Mouse (Mus musculus) gastrocnemius, adult 8-10 months (tissue): Measurements from ENCODE around the gene Phf21a. TPM values are rescaled to one million over a fixed set of nuclear protein-coding genes. Genes with fewer than 3 reads are reported as not detected.
"Not testable (repeated sequence)": the region's sequence is repeated elsewhere in the genome, so short reads cannot be mapped to it uniquely, and the experiment has no call there.

Experiments used
- DNase-seq, 2 experiments: peaks; one replicate each; pipeline ENCODE4 v3.0.0; 2022; ENCODE audit warnings: low spot score in 2 of 2
- total RNA-seq, 4 experiments: library from RNA; stranded (reverse); gene quantifications; 2 replicates each; pipeline ENCODE4 v1.2.4; 2022

Gene Phf21a
- total RNA-seq, 4 experiments from 2014 or later: 20.7 to 25.6 (median 22.4) TPM

- DNase-seq: no peak
These were observed 10.7 kb upstream of the Phf21a start for GRCm38 (mm10) chr2:92082196-92082595.

- DNase-seq: no peak
These were observed 7.2 kb upstream of the Phf21a start for GRCm38 (mm10) chr2:92085721-92086120.

- DNase-seq: no peak
These were observed 5.9 kb upstream of the Phf21a start for GRCm38 (mm10) chr2:92087065-92087464.

- DNase-seq: no peak
These were observed 3.1 kb upstream of the Phf21a start for GRCm38 (mm10) chr2:92089782-92090181.

GRCm38 (mm10) chr2:92093503-92093902 is 586 bp downstream of the Phf21a start:
- DNase-seq: not testable (repeated sequence)

GRCm38 (mm10) chr2:92094078-92094477 is 1.2 kb downstream of the Phf21a start:
- DNase-seq: no peak

GRCm38 (mm10) chr2:92100768-92101167 is 7.9 kb downstream of the Phf21a start:
- no peak for DNase-seq

- DNase-seq: no peak
These were observed 31.6 kb downstream of the Phf21a start for GRCm38 (mm10) chr2:92124523-92124922.

- DNase-seq: no peak
These were observed 32.4 kb downstream of the Phf21a start for GRCm38 (mm10) chr2:92125330-92125729.

- no peak for DNase-seq
These were observed 37.2 kb downstream of the Phf21a start for GRCm38 (mm10) chr2:92130071-92130470.

- no peak for DNase-seq
These were observed 45.8 kb downstream of the Phf21a start for GRCm38 (mm10) chr2:92138736-92139135.

GRCm38 (mm10) chr2:92139365-92139764 is 46.4 kb downstream of the Phf21a start:
- DNase-seq: no peak

- no peak for DNase-seq
These were observed 47.5 kb downstream of the Phf21a start for GRCm38 (mm10) chr2:92140383-92140782.

- no peak for DNase-seq
These were observed 48.2 kb downstream of the Phf21a start for GRCm38 (mm10) chr2:92141073-92141472.

GRCm38 (mm10) chr2:92143932-92144331 is 51.0 kb downstream of the Phf21a start:
- DNase-seq: no peak

- DNase-seq: not testable (repeated sequence)
These were observed 55.2 kb downstream of the Phf21a start for GRCm38 (mm10) chr2:92147925-92148750.

- no peak for DNase-seq
These were observed 71.4 kb downstream of the Phf21a start for GRCm38 (mm10) chr2:92164291-92164690.

GRCm38 (mm10) chr2:92166950-92167349 is 74.0 kb downstream of the Phf21a start:
- DNase-seq: no peak

- DNase-seq: no peak
These were observed 78.2 kb downstream of the Phf21a start for GRCm38 (mm10) chr2:92171046-92171643.

- no peak for DNase-seq
These were observed 79.4 kb downstream of the Phf21a start for GRCm38 (mm10) chr2:92172300-92172699.

- no peak for DNase-seq
These were observed 80.3 kb downstream of the Phf21a start for GRCm38 (mm10) chr2:92173186-92173585.

GRCm38 (mm10) chr2:92174265-92174664 is 81.3 kb downstream of the Phf21a start:
- no peak for DNase-seq

GRCm38 (mm10) chr2:92175002-92175401 is 82.1 kb downstream of the Phf21a start:
- no peak for DNase-seq
